Mouse (Mus musculus) stomach, postnatal 0 days (tissue): ENCODE results near the gene Kcnh2. TPM values are rescaled to one million over a fixed set of nuclear protein-coding genes. Genes with fewer than 3 reads are reported as not detected.
"Not testable (repeated sequence)": the region's sequence is repeated elsewhere in the genome, so short reads cannot be mapped to it uniquely, and the experiment has no call there.

ENCODE experiments used
- ATAC-seq: fragments of 200-750 bp; cut with Nextera tagmentation; 2 replicates; pipeline ENCODE4 v1.8.0; 2017; ENCODE audit not compliant: low FRiP score, low TSS enrichment
- DNase-seq: peaks from one replicate; pipeline ENCODE4 v3.0.0-alpha.2; 2016; ENCODE audit warnings: low spot score
- H3K27ac ChIP-seq: fragments of 300-500 bp; sonication (generic); replicated peaks from 2 replicates; pipeline ENCODE4 v1.5.1; 2014; ENCODE audit warnings: mild to moderate bottlenecking, control low read depth
- H3K27me3 ChIP-seq: fragments of 300-500 bp; sonication (generic); 2 replicates; pipeline ENCODE4 v1.6.1; 2014; ENCODE audit warnings: low read length; ENCODE audit not compliant: control insufficient read depth, insufficient read depth
- H3K36me3 ChIP-seq: fragments of 300-500 bp; sonication (generic); 2 replicates; pipeline ENCODE4 v1.6.1; 2014; ENCODE audit warnings: low read length, mixed read lengths; ENCODE audit not compliant: control insufficient read depth, insufficient read depth
- H3K4me1 ChIP-seq: fragments of 300-500 bp; sonication (generic); replicated peaks from 2 replicates; pipeline ENCODE4 v1.6.1; 2014; ENCODE audit warnings: antibody characterized with exemption; ENCODE audit not compliant: control insufficient read depth, insufficient read depth
- H3K4me2 ChIP-seq: fragments of 300-500 bp; sonication (generic); replicated peaks from 2 replicates; pipeline ENCODE4 v1.6.1; 2014; ENCODE audit warnings: low read depth, mild to moderate bottlenecking, control low read depth, moderate library complexity
- H3K4me3 ChIP-seq: fragments of 300-500 bp; sonication (generic); 2 replicates; pipeline ENCODE4 v1.5.1; 2014; ENCODE audit warnings: low read depth, low read length, control low read depth
- H3K9ac ChIP-seq: fragments of 300-500 bp; sonication (generic); 2 replicates; pipeline ENCODE4 v1.6.1; 2014; ENCODE audit warnings: mild to moderate bottlenecking, low read length, control low read depth, mixed read lengths
- H3K9me3 ChIP-seq: fragments of 300-500 bp; sonication (generic); 2 replicates; pipeline ENCODE4 v1.6.1; 2016; ENCODE audit warnings: low read length; ENCODE audit not compliant: control insufficient read depth
- CTCF ChIP-seq: IDR thresholded peaks from 2 replicates; pipeline ENCODE4 v1.5.1; 2016; ENCODE audit warnings: antibody characterized with exemption, low read depth, mild to moderate bottlenecking, moderate library complexity
- EP300 ChIP-seq: optimal IDR thresholded peaks from 2 replicates; pipeline ENCODE3; 2016; ENCODE audit warnings: antibody characterized with exemption
- WGBS: fragments of 180-500 bp; shearing (Covaris S2); extraction: QIAGEN DNeasy Blood & Tissue Kit; methylation state at CpG from one replicate; pipeline ENCODE4 v1.1.7; 2014; 5-methylcytosine and 5-hydroxymethylcytosine counted together
- polyA plus RNA-seq: library from polyadenylated mRNA; unstranded; fragments of >200 nt; fragmentation: Nextera tagmentation; extraction: Ambion mirVana; gene quantifications from 2 replicates; pipeline ENCODE4 v1.2.1, GENCODE M21; 2015

Kcnh2 gene
- 3.7 and 3.8 TPM in 2 replicates for polyA plus RNA-seq

- peaks cover 4% of the 10 kb centered on the region for H3K4me1 ChIP-seq
- peak within 1 kb of the TSS; percentile 92 for H3K27ac ChIP-seq
- H3K9ac ChIP-seq, result peak within 1 kb of the TSS; percentile 71
- H3K9me3 ChIP-seq, result no peaks in the 10 kb centered on the region
- peak within 1 kb of the TSS; percentile 84 for H3K4me2 ChIP-seq
- ATAC-seq (peak; percentile 12), DNase-seq (no peak)
- TF ChIP-seq CTCF (no peak), EP300 (no peak)
- H3K27me3 ChIP-seq, result no peaks in the 10 kb centered on the region; the same call in 1 of the 2 replicates
- no peaks in the 10 kb centered on the region for H3K36me3 ChIP-seq
- WGBS, result 2% methylated on average over 29 of the region's 53 CpGs
- peak within 1 kb of the TSS; percentile 67 for H3K4me3 ChIP-seq
Observed at GRCm38 (mm10) chr5:24351278-24351677, at the start of gene Kcnh2. Kcnh2 (minus strand) TSS chr5:24351604.

DNA sequence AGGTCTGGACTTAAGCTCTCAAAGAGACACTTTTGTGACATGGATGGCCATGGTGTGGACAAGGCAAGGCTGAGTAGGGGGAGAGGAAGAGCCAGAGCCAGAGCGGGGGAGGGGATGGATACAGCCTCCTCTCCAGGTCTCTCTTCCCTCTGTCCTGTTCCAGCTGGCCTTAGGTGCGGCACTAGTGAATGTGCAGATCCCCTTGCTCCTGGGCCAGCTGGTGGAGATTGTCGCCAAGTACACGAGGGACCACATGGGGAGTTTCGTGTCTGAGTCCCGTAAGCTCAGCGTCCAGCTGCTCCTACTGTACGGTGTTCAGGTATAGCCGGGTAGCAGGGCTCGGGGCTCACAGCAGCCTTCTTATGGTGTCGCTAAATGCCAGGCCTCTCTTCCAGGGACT, 49.0 kb upstream of the Kcnh2 start:
- TF ChIP-seq EP300 (no peak), CTCF (no peak)
- Histone ChIP-seq H3K4me1 (no peaks in the 10 kb centered on the region), H3K27me3 (no peaks in the 10 kb centered on the region), H3K4me2 (no peak overlapping the region), H3K27ac (no peak overlapping the region), H3K9me3 (no peaks in the 10 kb centered on the region), H3K4me3 (no peak overlapping the region), H3K36me3 (peaks cover 8% of the 10 kb centered on the region), H3K9ac (no peak overlapping the region)
- ATAC-seq (no peak), DNase-seq (no peak)
- 86% methylated on average over 11 of the region's 11 CpGs for WGBS

DNA sequence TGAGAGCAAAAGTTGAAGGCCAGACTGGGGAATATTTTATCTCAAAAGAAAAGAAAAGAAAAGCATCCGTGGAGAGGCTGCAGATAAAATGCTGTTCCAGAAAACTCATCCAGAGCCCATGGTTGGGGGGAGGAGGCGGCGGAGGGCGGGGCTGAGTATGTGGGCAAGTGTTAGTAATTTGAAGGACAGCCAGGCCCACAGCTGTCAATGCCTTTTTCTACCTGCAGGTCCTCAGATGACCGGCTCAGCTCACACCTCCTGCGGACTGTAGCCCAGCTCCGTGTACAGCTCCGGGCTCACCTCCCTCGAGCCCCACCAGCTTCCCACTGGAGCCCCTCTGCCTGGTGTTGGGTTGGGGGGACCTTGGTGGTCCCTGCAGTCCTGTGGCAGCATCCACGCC, 48.3 kb upstream of the Kcnh2 start:
- whole genome bisulfite sequencing, result 87% methylated on average over 10 of the region's 10 CpGs
- no peak for TF ChIP-seq CTCF
- Histone ChIP-seq H3K9ac (no peak overlapping the region), H3K27me3 (no peaks in the 10 kb centered on the region), H3K27ac (no peak overlapping the region), H3K4me2 (no peak overlapping the region), H3K4me3 (no peak overlapping the region), H3K36me3 (peaks cover 8% of the 10 kb centered on the region), H3K9me3 (no peaks in the 10 kb centered on the region), H3K4me1 (no peaks in the 10 kb centered on the region)
- ATAC-seq, result no peak
- DNase-seq, result no peak

DNA sequence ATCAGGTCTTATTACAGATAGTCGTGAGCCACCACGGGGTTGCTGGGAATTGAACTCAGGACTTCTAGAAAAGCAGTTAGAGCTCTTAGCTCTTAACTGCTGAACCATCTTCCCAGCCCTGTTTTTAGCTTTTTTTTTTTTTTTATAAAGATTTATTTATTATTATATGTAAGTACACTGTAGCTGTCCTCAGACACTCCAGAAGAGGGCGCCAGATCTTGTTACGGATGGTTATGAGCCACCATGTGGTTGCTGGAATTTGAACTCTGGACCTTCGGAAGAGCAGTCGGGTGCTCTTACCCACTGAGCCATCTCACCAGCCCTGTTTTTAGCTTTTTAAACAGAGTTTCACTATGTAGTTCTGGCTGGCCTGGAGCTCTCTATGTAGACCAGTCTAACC, 44.9 kb upstream of the Kcnh2 start:
- not testable (repeated sequence) for H3K27ac ChIP-seq, H3K9ac ChIP-seq, ATAC-seq, H3K4me2 ChIP-seq, H3K27me3 ChIP-seq, H3K36me3 ChIP-seq, DNase-seq, H3K4me1 ChIP-seq, H3K4me3 ChIP-seq, H3K9me3 ChIP-seq
- peak; percentile 31 for TF ChIP-seq CTCF
- WGBS, result 91% methylated on average over 6 of the region's 6 CpGs

DNA sequence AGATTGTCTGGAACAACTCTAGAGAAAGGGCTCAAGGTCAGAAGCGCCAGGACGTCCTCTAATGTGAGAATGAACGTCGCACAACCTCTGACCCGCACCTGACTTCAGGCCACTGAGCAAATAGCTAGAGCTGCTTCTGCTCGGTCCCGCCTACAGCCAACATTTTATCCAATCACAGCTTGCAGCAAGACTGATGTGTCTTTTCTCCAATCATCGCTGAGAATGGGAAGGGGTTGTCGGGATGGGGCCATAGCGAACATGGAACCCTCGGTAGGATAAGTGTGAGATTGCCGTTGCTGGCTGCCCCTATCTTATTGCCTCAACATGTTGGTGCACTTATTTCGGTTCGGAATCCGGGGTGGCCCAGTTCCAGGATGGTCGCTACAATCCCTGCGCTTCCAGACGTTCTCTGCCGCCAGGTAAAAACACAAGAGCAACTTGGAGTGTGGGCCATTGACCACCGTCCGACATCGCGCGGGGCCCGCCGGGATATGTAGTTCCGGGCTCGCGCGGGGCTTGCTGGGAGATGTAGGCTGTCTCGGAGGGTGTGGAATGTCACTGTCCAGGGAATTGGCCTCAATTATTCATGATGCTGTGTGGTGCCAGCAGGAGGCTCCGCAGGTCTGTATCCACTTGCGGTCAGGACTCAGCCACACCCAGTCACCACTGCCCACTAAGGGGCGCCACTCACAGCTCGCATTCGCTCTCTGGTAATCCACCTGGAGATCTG, 42.9 kb upstream of the Kcnh2 start:
- peak overlapping the region; percentile 61 for H3K4me2 ChIP-seq
- peak overlapping the region; percentile 65 for H3K9ac ChIP-seq
- H3K27me3 ChIP-seq, result no peaks in the 10 kb centered on the region
- DNase-seq (peak; percentile 93), ATAC-seq (peak; percentile 93)
- H3K4me3 ChIP-seq, result peak overlapping the region; percentile 60
- 1% methylated on average over 36 of the region's 36 CpGs for WGBS
- peak overlapping the region; percentile 66 for H3K27ac ChIP-seq
- H3K4me1 ChIP-seq, result no peaks in the 10 kb centered on the region
- H3K36me3 ChIP-seq, result no peaks in the 10 kb centered on the region
- TF ChIP-seq EP300, result no peak
- peak; percentile 81 for TF ChIP-seq CTCF
- no peaks in the 10 kb centered on the region for H3K9me3 ChIP-seq

DNA sequence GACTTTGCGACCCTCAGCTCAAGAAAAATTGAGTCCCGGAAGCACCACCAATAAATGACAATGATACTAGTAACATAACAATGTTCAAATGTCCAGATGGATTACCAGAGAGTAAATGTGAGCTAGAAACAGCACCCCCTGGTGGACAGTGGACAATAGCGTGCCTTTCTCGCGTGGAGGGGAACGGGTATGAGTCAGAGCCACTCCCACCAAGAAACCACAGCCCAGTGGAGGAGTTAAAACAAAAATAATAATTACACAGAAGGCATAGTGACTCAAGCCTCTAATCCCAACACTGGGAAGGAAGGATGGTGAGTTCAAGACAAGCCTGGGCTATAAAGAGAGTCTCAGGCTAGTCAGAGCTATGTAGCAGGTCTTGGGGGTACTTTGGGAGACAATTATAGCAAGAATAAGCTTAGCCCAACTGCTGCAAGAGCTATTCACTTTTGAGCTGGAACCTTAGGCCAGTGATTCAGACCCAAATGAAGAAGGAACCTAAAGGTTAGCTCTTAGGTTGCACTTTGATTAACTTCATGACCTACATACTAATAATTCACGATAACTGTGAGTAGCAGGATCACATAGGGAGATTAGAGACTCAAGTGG, 42.1 kb upstream of the Kcnh2 start, which contains the start of gene Abcb8:
TSS of gene Abcb8 (plus strand) at position 272 of the 606 bp plus-strand sequence.
- DNase-seq, result peak; percentile 84
- TF ChIP-seq CTCF (peak; percentile 92), EP300 (no peak)
- Histone ChIP-seq H3K9ac (peak within 1 kb of the TSS; percentile 65), H3K4me3 (peak within 1 kb of the TSS; percentile 60), H3K27me3 (no peaks in the 10 kb centered on the region), H3K27ac (peak within 1 kb of the TSS; percentile 66), H3K36me3 (no peaks in the 10 kb centered on the region), H3K4me1 (no peaks in the 10 kb centered on the region), H3K4me2 (peak within 1 kb of the TSS; percentile 61), H3K9me3 (no peaks in the 10 kb centered on the region)
- 21% methylated on average over 7 of the region's 7 CpGs for WGBS
- ATAC-seq, result peak; percentile 36
